Mouse (Mus musculus) lung, adult 2 months (tissue): ENCODE results near the gene Arhgef19.

Experiments used
- CTCF ChIP-seq: fragments of 200-500 bp; IDR thresholded peaks from 2 replicates; pipeline ENCODE4 v1.5.1; 2011; ENCODE audit warnings: mild to moderate bottlenecking, low read length, control low read depth; ENCODE audit not compliant: insufficient read depth
- POLR2A ChIP-seq: fragments of 200-500 bp; IDR thresholded peaks from 2 replicates; pipeline ENCODE4 v1.6.1; 2011; ENCODE audit warnings: low read depth, mild to moderate bottlenecking, control low read depth, low read length, borderline replicate concordance; ENCODE audit errors: extremely low read depth

DNA sequence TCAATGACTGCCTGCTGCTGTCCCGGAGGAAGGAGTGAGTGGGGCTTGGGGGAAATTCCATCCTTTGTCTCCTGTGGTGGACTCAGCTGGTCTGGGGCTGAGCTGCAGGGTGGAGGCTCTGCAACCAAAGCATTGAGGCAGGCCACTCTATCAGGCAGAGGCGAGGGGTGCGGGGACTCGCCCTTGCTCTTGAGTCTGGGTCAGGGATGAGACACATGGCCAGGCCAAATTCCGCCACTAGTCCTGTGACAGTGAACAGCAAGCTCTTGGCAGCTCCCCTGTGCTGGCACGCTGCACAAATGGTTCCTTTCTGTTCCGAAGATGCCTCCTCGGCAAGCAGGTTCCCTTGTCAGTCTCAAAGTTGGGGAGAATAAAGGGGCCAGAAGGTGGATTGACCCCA, 11.8 kb downstream of the Arhgef19 start:
- TF ChIP-seq CTCF (no peak), POLR2A (no peak)
